Mouse (Mus musculus) E14TG2a.4 (cell line): ENCODE data around the gene Zfhx3.

ENCODE experiments used
- CTCF ChIP-seq: conservative IDR thresholded peaks from 2 replicates; pipeline ENCODE4 v1.5.1; 2014; ENCODE audit warnings: low read length
- POU5F1 ChIP-seq: IDR thresholded peaks from 2 replicates; pipeline ENCODE4 v1.6.1; 2014; ENCODE audit warnings: low read length, borderline replicate concordance

GRCm38 (mm10) chr8:107943550-107944348 lies 1.3 kb downstream of the Zfhx3 start:
- TF ChIP-seq CTCF (no peak), POU5F1 (no peak)
